Mouse (Mus musculus): ENCODE data around the gene Tanc2. TPM values are rescaled to one million over a fixed set of nuclear protein-coding genes. Genes with fewer than 3 reads are reported as not detected.

Gene Tanc2
- 0.66 and 1.4 TPM in 2 replicates for polyA plus RNA-seq (2012)

DNA sequence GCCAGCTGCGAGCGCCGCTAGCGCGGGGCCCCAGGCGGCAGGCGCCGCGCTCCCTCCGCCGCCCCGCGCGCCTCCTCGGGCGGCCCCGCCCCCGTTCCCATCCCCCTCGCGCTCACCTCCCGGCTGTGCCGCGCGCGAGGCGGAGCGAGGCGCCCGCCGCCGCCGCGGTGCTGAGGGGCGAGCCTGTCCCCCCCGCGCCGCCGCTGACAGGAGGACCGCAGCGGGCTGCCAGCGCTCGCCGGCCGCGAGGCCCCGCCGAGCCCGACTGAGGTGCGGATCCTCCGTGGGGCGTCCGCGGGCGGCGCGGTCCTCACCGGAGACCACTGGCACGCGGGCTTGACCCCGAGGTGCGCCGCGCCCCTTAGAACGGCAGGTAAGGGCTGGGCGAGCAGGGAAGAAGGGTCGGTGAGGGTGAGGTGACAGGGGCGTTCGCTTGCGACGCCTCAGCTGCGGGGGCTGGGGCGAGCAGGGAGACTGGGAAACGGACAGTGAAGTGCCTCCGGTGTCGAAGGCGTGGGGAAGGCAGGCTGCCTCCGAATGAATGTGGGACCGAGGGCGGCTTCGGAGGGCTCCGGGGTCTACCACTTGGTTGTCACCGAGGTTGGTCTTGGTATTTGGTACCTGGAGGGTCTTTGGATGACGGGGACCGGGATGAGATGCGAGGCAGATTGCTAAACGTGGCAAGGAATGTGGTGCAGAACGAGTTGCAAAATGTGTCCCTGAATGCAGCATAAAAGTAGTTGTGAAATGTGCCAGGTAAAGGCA is at the start of gene Tanc2:
TSS of gene Tanc2 (plus strand) at position 110 of the 765 bp plus-strand sequence.

GRCm38 (mm10) chr11:105952911-105953386 is 363.2 kb downstream of the Tanc2 start, which contains the start of gene Cyb561:
TSS of gene Cyb561 (minus strand) at chr11:105953336.

GRCm38 (mm10) chr11:105967741-105968574 is 378.2 kb downstream of the Tanc2 start, which contains the start of gene Ace:
TSS of gene Ace (plus strand) at chr11:105967945.

Other genes with a start within 250 kb of the Tanc2 start
- not detected in 2 replicates for gene March10, start 133.3 kb upstream of the Tanc2 start, polyA plus RNA-seq (2012)

Data from megakaryocyte-erythroid progenitor cell, adult 5 weeks (primary cell).